Mouse (Mus musculus) 3T3-L1 (cell line): ENCODE results near the gene Hspa5.
"Not testable (repeated sequence)": the region's sequence is repeated elsewhere in the genome, so short reads cannot be mapped to it uniquely, and the experiment has no call there.

ENCODE experiments used
- DNase-seq: peaks from one replicate; pipeline ENCODE4 v3.0.0-alpha.2; 2015; ENCODE audit warnings: low read depth, low spot score

The Hspa5 gene

DNA sequence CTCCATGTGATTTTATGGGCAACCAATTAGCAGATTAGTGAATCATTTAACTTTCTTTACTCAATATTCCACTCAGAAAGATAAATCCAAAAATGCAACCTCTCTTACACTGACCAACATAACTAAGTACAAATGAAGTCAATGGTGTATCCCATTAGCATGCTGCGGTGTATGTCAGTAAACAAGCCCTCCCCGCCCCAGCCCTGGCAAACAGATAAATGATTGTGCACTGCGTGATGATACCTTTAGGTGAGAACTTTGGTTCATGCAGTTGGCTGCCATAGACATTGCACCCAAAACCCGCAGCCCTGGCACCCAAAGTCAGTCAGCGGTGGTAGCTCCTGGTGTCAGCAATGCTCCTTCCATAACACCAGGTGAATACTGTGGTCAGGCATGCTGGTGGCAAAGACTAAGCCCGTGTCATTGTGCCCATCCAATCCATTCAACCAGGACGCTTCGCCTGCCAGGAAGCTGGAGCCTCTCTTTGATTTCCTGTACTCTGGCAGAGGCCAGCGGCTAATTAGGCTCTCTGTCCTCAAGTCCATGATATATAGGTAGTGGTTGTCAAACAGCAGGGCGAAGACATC, 33.7 kb downstream of the Hspa5 start:
- DNase-seq: no peak

DNA sequence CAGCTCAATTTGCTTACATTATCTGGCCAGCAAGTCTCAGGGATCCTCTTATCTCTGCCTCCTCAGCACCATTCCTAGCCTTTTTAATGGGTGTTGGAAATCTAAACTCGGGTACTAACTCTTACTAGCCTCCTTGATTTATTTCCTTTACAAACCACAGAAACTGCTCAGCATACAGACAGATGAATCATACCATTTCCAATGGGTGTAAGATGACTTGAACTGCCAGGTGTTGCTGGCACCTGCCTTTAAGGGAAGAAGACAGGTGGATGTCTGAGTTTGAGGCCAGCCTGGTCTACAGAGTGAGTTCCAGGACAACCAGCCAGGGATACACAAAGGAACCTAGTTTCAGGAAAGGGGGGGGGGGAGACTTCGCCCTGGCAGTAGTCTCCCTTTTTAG, 36.3 kb downstream of the Hspa5 start:
- DNase-seq: no peak

DNA sequence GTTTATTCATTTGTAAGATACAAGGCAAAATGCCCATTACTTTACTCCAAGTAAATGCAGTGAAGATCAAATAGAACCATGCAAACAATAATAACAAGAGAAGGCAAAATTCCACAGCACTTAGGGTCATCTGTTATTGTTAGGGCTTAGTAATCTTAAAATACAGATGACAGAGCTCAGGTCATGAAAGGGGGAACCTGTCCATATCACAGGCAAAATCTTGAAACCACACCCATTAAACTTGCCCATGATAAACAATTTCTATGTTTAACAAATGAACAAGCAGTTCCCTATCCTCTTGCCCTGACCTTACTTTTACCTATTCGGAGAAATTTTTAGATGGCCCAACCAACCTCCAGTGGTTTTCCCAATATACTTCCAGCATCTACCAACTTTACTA, 37.8 kb downstream of the Hspa5 start:
- DNase-seq: no peak

DNA sequence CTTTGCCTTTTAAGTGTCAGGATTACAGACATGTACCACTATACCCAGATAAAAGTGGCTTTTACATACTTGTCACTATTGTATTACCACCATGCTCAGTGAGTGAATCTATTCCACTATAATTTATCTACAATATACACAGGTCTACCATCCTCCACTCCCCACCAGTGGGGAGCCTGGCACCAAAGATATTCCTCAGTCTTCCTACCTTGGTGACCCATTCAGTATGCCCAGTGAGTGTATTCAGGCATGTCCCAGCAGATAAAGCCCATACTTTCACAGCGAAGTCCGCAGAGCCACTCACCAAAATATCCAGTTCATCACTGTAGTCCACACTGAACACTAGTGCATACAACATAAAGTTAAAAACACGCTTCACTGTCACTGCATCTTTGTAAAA, 39.0 kb downstream of the Hspa5 start:
- DNase-seq: no peak

DNA sequence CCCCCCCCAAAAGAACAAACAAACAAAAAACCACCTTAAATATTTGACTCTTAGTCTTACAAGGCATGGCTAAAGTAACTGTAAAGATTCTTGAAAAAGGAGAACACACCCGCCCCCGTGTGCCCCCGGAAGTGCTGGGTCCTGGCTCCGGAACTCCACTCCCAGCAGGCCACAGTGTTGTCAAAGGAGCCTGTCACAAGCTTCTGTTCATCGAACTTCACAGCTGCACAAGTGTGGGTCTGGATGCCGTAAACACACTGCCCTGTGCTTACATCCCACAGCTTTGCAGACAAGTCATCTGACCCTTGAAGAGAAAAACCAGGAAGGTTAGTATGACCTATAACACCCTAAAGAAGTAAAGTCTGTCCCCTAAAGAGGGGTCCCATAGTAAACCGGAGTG, 40.9 kb downstream of the Hspa5 start:
- DNase-seq: no peak

DNA sequence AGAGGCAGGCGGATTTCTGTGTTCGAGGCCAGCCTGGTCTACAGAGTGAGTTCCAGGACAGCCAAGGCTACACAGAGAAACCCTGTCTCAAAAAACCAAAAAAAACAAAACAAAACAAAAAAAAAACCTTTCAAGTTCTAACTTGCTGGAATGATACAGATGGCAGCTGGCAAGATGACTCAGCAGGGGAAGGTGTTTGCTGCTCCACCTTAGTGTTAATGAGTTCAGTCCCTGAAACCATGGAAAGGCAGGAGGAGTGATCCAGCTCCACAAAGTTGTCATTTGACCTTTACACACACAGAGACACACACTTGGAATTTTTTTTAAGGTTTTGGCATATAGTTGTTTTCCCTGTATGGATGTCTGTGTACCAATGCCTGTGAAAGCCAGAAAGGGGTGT, 44.1 kb downstream of the Hspa5 start:
- not testable (repeated sequence) for DNase-seq

DNA sequence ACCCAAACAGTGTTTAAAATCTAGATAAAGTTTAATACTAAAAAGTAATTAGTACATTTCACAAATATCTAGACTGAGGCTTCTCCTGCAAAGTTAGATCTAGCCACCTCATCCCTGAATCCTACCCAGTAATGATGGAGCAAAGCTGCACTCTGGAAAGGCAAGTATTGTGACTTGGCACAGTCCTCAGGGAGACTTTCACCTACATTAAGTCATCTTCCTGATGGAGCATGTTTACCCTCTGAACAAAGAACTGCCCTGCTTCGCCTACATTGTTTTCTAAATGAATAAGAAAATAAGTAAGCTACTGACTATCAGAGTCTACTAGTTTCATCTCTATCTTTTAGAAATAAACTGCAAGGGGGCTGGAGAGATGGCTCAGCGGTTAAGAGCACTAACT, 46.7 kb downstream of the Hspa5 start:
- DNase-seq: no peak

DNA sequence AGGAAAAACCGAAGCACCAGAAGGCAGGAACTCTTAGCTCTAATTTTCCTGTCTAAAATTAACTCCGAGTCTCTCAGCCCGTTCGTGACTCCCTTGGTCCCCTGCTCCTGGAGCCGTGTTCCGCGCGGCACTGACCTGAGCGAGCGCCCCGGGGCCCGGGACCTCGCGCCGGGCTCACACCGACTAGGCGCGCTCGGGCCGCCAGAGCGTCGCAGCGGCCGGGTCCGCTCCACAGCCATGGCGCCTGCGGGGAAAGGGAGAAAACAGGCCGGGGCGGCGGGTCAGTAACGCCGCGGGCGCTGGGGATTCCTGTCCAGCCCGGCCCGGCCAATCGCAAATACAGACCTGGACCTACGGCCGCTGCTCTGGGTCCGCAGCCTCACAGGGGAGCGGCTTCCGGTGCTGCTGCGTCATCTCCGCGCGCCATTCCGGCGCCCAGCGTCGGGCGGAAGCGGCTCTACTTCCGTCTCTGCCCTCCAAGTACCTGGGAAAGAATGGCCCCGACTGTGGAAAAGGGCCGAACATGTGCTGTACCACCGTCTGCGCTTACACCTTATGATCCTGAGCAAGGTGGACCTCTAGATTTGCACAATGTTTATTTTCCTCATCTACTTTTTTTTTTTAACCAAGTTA, 54.2 kb downstream of the Hspa5 start, which contains the start of gene Fbxw2:
Gene Fbxw2 (minus strand): TSS at position 485 of the 633 bp plus-strand sequence.
- peak; percentile 92 for DNase-seq

DNA sequence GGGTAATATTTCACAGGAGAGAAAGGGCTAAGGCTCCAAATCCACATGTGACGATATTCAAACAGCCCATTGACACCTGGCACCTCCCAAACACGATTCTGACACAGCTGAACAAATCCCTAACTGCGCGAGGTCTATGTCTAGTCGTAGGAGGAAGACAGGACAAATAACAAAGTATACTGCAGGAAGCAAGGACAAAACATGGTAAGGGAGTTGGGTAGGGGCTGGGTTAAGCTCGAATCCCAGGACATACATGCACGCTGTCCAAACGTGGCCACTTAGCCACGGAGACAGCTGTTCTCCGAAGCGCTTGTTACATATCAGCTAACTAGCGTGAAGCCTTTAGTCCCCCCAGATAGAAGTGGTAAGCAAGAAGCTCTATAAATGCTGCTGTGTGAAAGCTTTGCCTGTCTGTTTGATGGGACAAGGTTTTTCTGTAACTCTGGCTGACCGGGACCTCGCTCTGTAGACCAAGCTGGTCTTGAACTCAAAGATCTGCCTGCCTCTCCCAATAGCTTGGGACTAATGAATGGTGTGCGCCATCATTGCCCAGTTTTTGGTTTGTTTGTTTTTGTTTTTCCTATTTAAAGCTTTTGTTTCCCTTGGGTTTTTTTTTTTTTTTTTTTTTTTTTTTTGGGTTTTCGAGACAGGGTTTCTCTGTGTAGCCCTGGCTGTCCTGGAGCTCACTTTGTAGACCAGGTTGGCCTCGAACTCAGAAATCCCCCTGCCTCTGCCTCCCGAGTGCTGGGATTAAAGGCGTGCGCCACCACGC, 54.9 kb downstream of the Hspa5 start:
- DNase-seq: no peak
